Mouse (Mus musculus) adipocyte (in vitro differentiated cells): ENCODE results near the gene Glipr1l1.
"Not testable (repeated sequence)": the region's sequence is repeated elsewhere in the genome, so short reads cannot be mapped to it uniquely, and the experiment has no call there.

Experiments used
- DNase-seq: peaks from one replicate; pipeline ENCODE4 v3.0.0-alpha.2; 2016; ENCODE audit warnings: low spot score

Gene Glipr1l1

GRCm38 (mm10) chr10:112059702-112060582 lies at the start of gene Glipr1l1:
Glipr1l1 (plus strand) TSS chr10:112060189.
- DNase-seq = peak; percentile 76

GRCm38 (mm10) chr10:112023585-112023984 lies 36.4 kb upstream of the Glipr1l1 start:
- no peak for DNase-seq

- not testable (repeated sequence) for DNase-seq
Observed at GRCm38 (mm10) chr10:112028689-112029088, 31.3 kb upstream of the Glipr1l1 start.

- not testable (repeated sequence) for DNase-seq
Observed at GRCm38 (mm10) chr10:112043523-112043922, 16.5 kb upstream of the Glipr1l1 start.

- not testable (repeated sequence) for DNase-seq
Observed at GRCm38 (mm10) chr10:112044283-112044682, 15.7 kb upstream of the Glipr1l1 start.

GRCm38 (mm10) chr10:112051220-112051619 lies 8.8 kb upstream of the Glipr1l1 start:
- DNase-seq = no peak

GRCm38 (mm10) chr10:112051956-112052355 lies 8.0 kb upstream of the Glipr1l1 start:
- not testable (repeated sequence) for DNase-seq

- DNase-seq = not testable (repeated sequence)
Observed at GRCm38 (mm10) chr10:112060583-112060934, 570 bp downstream of the Glipr1l1 start.

- DNase-seq = no peak
Observed at GRCm38 (mm10) chr10:112080044-112080443, 20.1 kb downstream of the Glipr1l1 start.

- no peak for DNase-seq
Observed at GRCm38 (mm10) chr10:112083157-112083556, 23.2 kb downstream of the Glipr1l1 start, which contains the start of gene Glipr1l2. Glipr1l2 (plus strand) TSS chr10:112083354.

GRCm38 (mm10) chr10:112105785-112106184 lies 45.8 kb downstream of the Glipr1l1 start:
- DNase-seq = peak; percentile 33

GRCm38 (mm10) chr10:112110401-112110800 lies 50.4 kb downstream of the Glipr1l1 start:
- no peak for DNase-seq

- DNase-seq = not testable (repeated sequence)
Observed at GRCm38 (mm10) chr10:112125090-112125489, 65.1 kb downstream of the Glipr1l1 start.

- DNase-seq = not testable (repeated sequence)
Observed at GRCm38 (mm10) chr10:112127682-112128230, 67.8 kb downstream of the Glipr1l1 start.
